Mouse (Mus musculus) heart, embryonic 12.5 days (tissue): Measurements from ENCODE around the gene Pald1. TPM values are rescaled to one million over a fixed set of nuclear protein-coding genes. Genes with fewer than 3 reads are reported as not detected.

Source experiments
- ATAC-seq: fragments of 200-750 bp; cut with Nextera tagmentation; 2 replicates; pipeline ENCODE4 v1.8.0; 2017; ENCODE audit warnings: moderate TSS enrichment, moderate library complexity; ENCODE audit not compliant: insufficient number of reproducible peaks, low FRiP score
- H3K27ac ChIP-seq: fragments of 300-500 bp; sonication (generic); 2 replicates; pipeline ENCODE4 v1.5.1; 2016; ENCODE audit warnings: mild to moderate bottlenecking, moderate library complexity; ENCODE audit not compliant: poor library complexity, severe bottlenecking
- H3K27me3 ChIP-seq: fragments of 300-500 bp; sonication (generic); replicated peaks from 2 replicates; pipeline ENCODE4 v1.6.1; 2016; ENCODE audit warnings: mild to moderate bottlenecking, moderate library complexity
- H3K36me3 ChIP-seq: fragments of 300-500 bp; sonication (generic); 2 replicates; pipeline ENCODE4 v1.6.1; 2016; ENCODE audit warnings: mild to moderate bottlenecking, moderate library complexity
- H3K4me1 ChIP-seq: fragments of 300-500 bp; sonication (generic); replicated peaks from 2 replicates; pipeline ENCODE4 v1.6.1; 2016; ENCODE audit warnings: mild to moderate bottlenecking
- H3K4me2 ChIP-seq: fragments of 300-500 bp; sonication (generic); 2 replicates; pipeline ENCODE4 v1.6.1; 2016; ENCODE audit warnings: mild to moderate bottlenecking, moderate library complexity
- H3K4me3 ChIP-seq: fragments of 300-500 bp; sonication (generic); 2 replicates; pipeline ENCODE4 v1.5.1; 2016; ENCODE audit warnings: mild to moderate bottlenecking
- H3K9ac ChIP-seq: fragments of 300-500 bp; sonication (generic); 2 replicates; pipeline ENCODE4 v1.6.1; 2016; ENCODE audit warnings: mild to moderate bottlenecking, moderate library complexity
- H3K9me3 ChIP-seq: fragments of 300-500 bp; sonication (generic); replicated peaks from 2 replicates; pipeline ENCODE4 v1.6.1; 2016; ENCODE audit warnings: mild to moderate bottlenecking, moderate library complexity
- WGBS: fragments of 180-500 bp; shearing (Covaris S2); methylation state at CpG from one replicate; pipeline ENCODE4 v1.1.7; 2016; 5-methylcytosine and 5-hydroxymethylcytosine counted together
- polyA plus RNA-seq: library from polyadenylated mRNA; unstranded; fragments of >200 nt; fragmentation: Nextera tagmentation; extraction: Ambion mirVana; gene quantifications from 2 replicates; pipeline ENCODE4 v1.2.1, GENCODE M21; 2016

Pald1 gene
- polyA plus RNA-seq, 1 experiment from 2014 or later, result 33.9 TPM

GRCm38 (mm10) chr10:61336592-61336991 is 46.7 kb downstream of the Pald1 start:
- Histone ChIP-seq H3K9ac (no peak overlapping the region), H3K4me2 (no peak overlapping the region), H3K4me3 (no peak overlapping the region), H3K27me3 (no peaks in the 10 kb centered on the region), H3K9me3 (no peaks in the 10 kb centered on the region), H3K4me1 (no peaks in the 10 kb centered on the region), H3K27ac (no peak overlapping the region), H3K36me3 (peaks cover 67% of the 10 kb centered on the region)
- ATAC-seq, result no peak
- WGBS, result 71% methylated on average over 5 of the region's 5 CpGs

GRCm38 (mm10) chr10:61336137-61336536 is 47.2 kb downstream of the Pald1 start:
- H3K4me3 ChIP-seq, result no peak overlapping the region
- no peak overlapping the region for H3K27ac ChIP-seq
- no peak overlapping the region for H3K9ac ChIP-seq
- H3K9me3 ChIP-seq, result no peaks in the 10 kb centered on the region
- WGBS, result 23% methylated on average over 6 of the region's 6 CpGs
- no peaks in the 10 kb centered on the region for H3K27me3 ChIP-seq
- H3K4me2 ChIP-seq, result no peak overlapping the region
- ATAC-seq, result no peak
- H3K4me1 ChIP-seq, result no peaks in the 10 kb centered on the region
- peaks cover 66% of the 10 kb centered on the region for H3K36me3 ChIP-seq

- no peak for ATAC-seq
- Histone ChIP-seq H3K27me3 (no peaks in the 10 kb centered on the region), H3K4me1 (no peaks in the 10 kb centered on the region), H3K36me3 (peaks cover 54% of the 10 kb centered on the region), H3K9me3 (no peaks in the 10 kb centered on the region), H3K27ac (no peak overlapping the region), H3K4me3 (no peak overlapping the region), H3K9ac (no peak overlapping the region), H3K4me2 (no peak overlapping the region)
- WGBS, result 73% methylated on average over 7 of the region's 7 CpGs
Measured at GRCm38 (mm10) chr10:61334545-61334944, 48.8 kb downstream of the Pald1 start.

- peaks cover 32% of the 10 kb centered on the region for H3K36me3 ChIP-seq
- no peak for ATAC-seq
- H3K9ac ChIP-seq, result no peak overlapping the region
- WGBS, result 82% methylated on average over 5 of the region's 5 CpGs
- no peak overlapping the region for H3K27ac ChIP-seq
- H3K4me1 ChIP-seq, result peaks cover 26% of the 10 kb centered on the region
- H3K4me3 ChIP-seq, result no peak overlapping the region
- no peaks in the 10 kb centered on the region for H3K9me3 ChIP-seq
- H3K4me2 ChIP-seq, result no peak overlapping the region
- H3K27me3 ChIP-seq, result no peaks in the 10 kb centered on the region
Measured at GRCm38 (mm10) chr10:61331046-61331445, 52.3 kb downstream of the Pald1 start.

GRCm38 (mm10) chr10:61328927-61329326 is 54.4 kb downstream of the Pald1 start:
- no peaks in the 10 kb centered on the region for H3K9me3 ChIP-seq
- no peak overlapping the region for H3K4me3 ChIP-seq
- H3K4me1 ChIP-seq, result peaks cover 31% of the 10 kb centered on the region
- no peak overlapping the region for H3K27ac ChIP-seq
- 61% methylated on average over 7 of the region's 7 CpGs for WGBS
- ATAC-seq, result no peak
- no peak overlapping the region for H3K9ac ChIP-seq
- peaks cover 23% of the 10 kb centered on the region for H3K36me3 ChIP-seq
- no peaks in the 10 kb centered on the region for H3K27me3 ChIP-seq
- H3K4me2 ChIP-seq, result no peak overlapping the region

GRCm38 (mm10) chr10:61327545-61327944 is 55.8 kb downstream of the Pald1 start:
- Histone ChIP-seq H3K27me3 (no peaks in the 10 kb centered on the region), H3K4me2 (peak overlapping the region; percentile 3; the same call in 1 of the 2 replicates), H3K27ac (peak overlapping the region; percentile 76), H3K9me3 (no peaks in the 10 kb centered on the region), H3K4me3 (no peak overlapping the region), H3K36me3 (peaks cover 20% of the 10 kb centered on the region), H3K4me1 (peaks cover 31% of the 10 kb centered on the region), H3K9ac (peak overlapping the region; percentile 50; the same call in 1 of the 2 replicates)
- 76% methylated on average over 10 of the region's 10 CpGs for WGBS
- no peak for ATAC-seq

GRCm38 (mm10) chr10:61325782-61326328 is 57.5 kb downstream of the Pald1 start:
- Histone ChIP-seq H3K9ac (no peak overlapping the region), H3K9me3 (no peaks in the 10 kb centered on the region), H3K4me2 (no peak overlapping the region), H3K4me3 (no peak overlapping the region), H3K27me3 (no peaks in the 10 kb centered on the region), H3K27ac (peak overlapping the region; percentile 7), H3K4me1 (peaks cover 31% of the 10 kb centered on the region), H3K36me3 (peaks cover 36% of the 10 kb centered on the region)
- 30% methylated on average over 9 of the region's 9 CpGs for WGBS
- no peak for ATAC-seq

- no peak for ATAC-seq
- H3K4me2 ChIP-seq, result no peak overlapping the region
Measured at GRCm38 (mm10) chr10:61324717-61325116, 58.6 kb downstream of the Pald1 start.

GRCm38 (mm10) chr10:61318527-61318926 is 64.8 kb downstream of the Pald1 start:
- ATAC-seq, result no peak
- Histone ChIP-seq H3K4me3 (no peak overlapping the region), H3K9ac (no peak overlapping the region), H3K4me1 (peaks cover 17% of the 10 kb centered on the region), H3K4me2 (no peak overlapping the region), H3K36me3 (peaks cover 49% of the 10 kb centered on the region), H3K27me3 (no peaks in the 10 kb centered on the region), H3K9me3 (no peaks in the 10 kb centered on the region), H3K27ac (no peak overlapping the region)
- 80% methylated on average over 3 of the region's 3 CpGs for WGBS

More at GRCm38 (mm10) chr10:61324717-61325116, 58.6 kb downstream of the Pald1 start:
- Histone ChIP-seq H3K36me3 (peaks cover 42% of the 10 kb centered on the region), H3K27ac (no peak overlapping the region), H3K4me3 (no peak overlapping the region), H3K4me1 (peaks cover 31% of the 10 kb centered on the region), H3K9ac (no peak overlapping the region), H3K9me3 (no peaks in the 10 kb centered on the region), H3K27me3 (no peaks in the 10 kb centered on the region)
- 75% methylated on average over 8 of the region's 8 CpGs for WGBS

- no peak for ATAC-seq
- 64% methylated on average over 9 of the region's 9 CpGs for WGBS
- H3K27ac ChIP-seq, result no peak overlapping the region
Measured at GRCm38 (mm10) chr10:61315324-61315880, 67.9 kb downstream of the Pald1 start.

GRCm38 (mm10) chr10:61313750-61314149 is 69.6 kb downstream of the Pald1 start:
- H3K27ac ChIP-seq, result peak overlapping the region; percentile 14; the same call in 1 of the 2 replicates
- no peak overlapping the region for H3K9ac ChIP-seq
- 17% methylated on average over 7 of the region's 7 CpGs for WGBS
- H3K9me3 ChIP-seq, result no peaks in the 10 kb centered on the region
- H3K4me3 ChIP-seq, result no peak overlapping the region
- H3K36me3 ChIP-seq, result peaks cover 5% of the 10 kb centered on the region; the same call in 1 of the 2 replicates
- no peak overlapping the region for H3K4me2 ChIP-seq
- H3K27me3 ChIP-seq, result no peaks in the 10 kb centered on the region
- no peak for ATAC-seq
- H3K4me1 ChIP-seq, result peaks cover 38% of the 10 kb centered on the region

More at GRCm38 (mm10) chr10:61315324-61315880, 67.9 kb downstream of the Pald1 start:
- Histone ChIP-seq H3K9ac (no peak overlapping the region), H3K27me3 (no peaks in the 10 kb centered on the region), H3K4me3 (no peak overlapping the region), H3K4me2 (no peak overlapping the region), H3K4me1 (peaks cover 34% of the 10 kb centered on the region), H3K9me3 (no peaks in the 10 kb centered on the region), H3K36me3 (peaks cover 18% of the 10 kb centered on the region)
